In the genomic region with DNA sequence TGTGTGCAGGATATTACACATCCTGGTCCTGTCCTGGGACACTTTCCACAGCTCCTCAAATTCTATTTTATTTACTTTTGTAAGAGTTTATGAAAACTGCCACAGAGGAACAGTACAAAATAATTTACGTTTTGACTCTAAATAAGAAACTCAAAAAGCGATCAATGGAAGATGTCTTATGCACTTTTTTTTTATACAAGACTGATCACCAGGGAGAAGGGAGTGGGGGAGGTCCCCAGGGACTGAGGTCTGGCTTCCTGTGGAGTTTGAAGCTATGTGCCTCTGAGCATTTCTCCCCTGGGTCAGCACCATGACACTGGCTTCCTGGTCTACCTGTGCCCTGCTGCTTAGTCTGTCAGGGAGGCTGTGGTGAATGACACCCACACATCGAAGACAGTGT, we compare ENCODE assay signal across 16 mouse cellular contexts.
"Had no signal": no experiment of that assay in that cellular context is flagged by ENCODE, and none has a peak within 500 bp of the region (broad histone marks: within the 10 kb centered on the region; RNA-seq: fewer than 3 reads in every experiment).

No protein-coding gene starts in this region.

- H3K4me1 ChIP-seq: neural tube, embryonic 12.5 days; neural tube, embryonic 13.5 days; neural tube, embryonic 15.5 days; stomach, embryonic 15.5 days had no signal

- H3K27ac ChIP-seq: neural tube, embryonic 12.5 days; neural tube, embryonic 13.5 days; neural tube, embryonic 15.5 days; stomach, embryonic 15.5 days; stomach, postnatal 0 days had no signal

- H3K9me3 ChIP-seq: neural tube, embryonic 12.5 days; neural tube, embryonic 13.5 days; neural tube, embryonic 15.5 days; stomach, embryonic 15.5 days had no signal

- H3K36me3 ChIP-seq: neural tube, embryonic 12.5 days; neural tube, embryonic 13.5 days; neural tube, embryonic 15.5 days; stomach, embryonic 15.5 days had no signal

- H3K4me2 ChIP-seq: neural tube, embryonic 12.5 days; neural tube, embryonic 13.5 days; neural tube, embryonic 15.5 days; stomach, embryonic 15.5 days had no signal

- DNase-seq: retina, postnatal 1 day; right cerebral cortex, adult 18-20 months; right cerebral cortex, postnatal 14 days; right cerebral cortex, postnatal 25 days; right cerebral cortex, postnatal 4 days; thymus, adult 18-20 months; thymus, adult 2 months; thymus, postnatal 14 days; thymus, postnatal 25 days; thymus, postnatal 36 days; thymus, postnatal 4 days had no signal

- H3K27me3 ChIP-seq: neural tube, embryonic 12.5 days; neural tube, embryonic 13.5 days; neural tube, embryonic 15.5 days; stomach, embryonic 15.5 days had no signal

- H3K9ac ChIP-seq: neural tube, embryonic 12.5 days; neural tube, embryonic 13.5 days; neural tube, embryonic 15.5 days; stomach, embryonic 15.5 days had no signal

- H3K4me3 ChIP-seq: neural tube, embryonic 12.5 days; neural tube, embryonic 13.5 days; neural tube, embryonic 15.5 days; stomach, embryonic 15.5 days had no signal
